Mouse (Mus musculus): ENCODE measurements at regions not wholly inside any gene's neighbourhood (a gene's known extent, or its start where the extent isn't known, plus 50 kb on each side); places are given as distances from the start of the nearest gene placed in this dataset.

DNA sequence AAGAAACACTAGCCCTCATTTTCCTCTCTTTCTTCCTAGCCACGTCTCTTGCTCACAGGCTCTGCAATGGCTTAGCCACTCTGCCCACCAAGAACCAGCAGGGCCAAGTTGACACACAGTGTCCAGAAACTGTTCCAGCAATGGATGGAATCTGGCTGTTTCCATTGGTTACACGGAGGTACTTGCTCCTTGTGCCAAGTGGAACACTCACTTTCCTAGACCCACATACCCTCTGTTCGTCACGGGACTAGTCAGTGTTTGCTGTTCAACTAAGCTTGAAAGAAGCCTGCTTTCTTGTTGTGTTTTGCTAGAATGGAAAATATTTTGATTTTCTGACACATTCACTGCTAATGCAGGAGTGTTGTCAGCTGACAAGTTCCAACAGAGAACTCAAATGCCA, 575.7 kb upstream of the Gulo start:
- Histone ChIP-seq H3K4me2 (no peak overlapping the region), H3K27me3 (replicated peaks) (no peaks in the 10 kb centered on the region), H3K4me1 (replicated peaks) (no peaks in the 10 kb centered on the region), H3K9me3 (replicated peaks) (no peaks in the 10 kb centered on the region), H3K4me3 (no peak overlapping the region), H3K9ac (no peak overlapping the region), H3K36me3 (no peaks in the 10 kb centered on the region), H3K27ac (ENCODE audit: poor library complexity, severe bottlenecking) (no peak overlapping the region)
- 76% methylated on average over 4 of the region's 4 CpGs for WGBS
- no peak for ATAC-seq (ENCODE audit: insufficient number of reproducible peaks, low FRiP score)

- 61% methylated on average over 6 of the region's 6 CpGs for WGBS
Observed at GRCm38 (mm10) chr14:66579904-66580492, 571.0 kb upstream of the Gulo start.

GRCm38 (mm10) chr14:66566600-66566999, 557.6 kb upstream of the Gulo start:
- 78% methylated on average over 10 of the region's 10 CpGs for WGBS
- H3K27me3 ChIP-seq (replicated peaks), result no peaks in the 10 kb centered on the region; the same call in 1 of the 2 replicates
- H3K9me3 ChIP-seq (replicated peaks), result no peaks in the 10 kb centered on the region
- H3K4me1 ChIP-seq (replicated peaks), result no peaks in the 10 kb centered on the region
- no peak overlapping the region for H3K27ac ChIP-seq (ENCODE audit: poor library complexity, severe bottlenecking)
- H3K9ac ChIP-seq, result no peak overlapping the region
- no peak overlapping the region for H3K4me3 ChIP-seq
- no peak overlapping the region for H3K4me2 ChIP-seq
- no peaks in the 10 kb centered on the region for H3K36me3 ChIP-seq
- no peak for ATAC-seq (ENCODE audit: insufficient number of reproducible peaks, low FRiP score)

More at GRCm38 (mm10) chr14:66579904-66580492, 571.0 kb upstream of the Gulo start:
- Histone ChIP-seq H3K9ac (no peak overlapping the region), H3K4me3 (no peak overlapping the region), H3K27ac (ENCODE audit: poor library complexity, severe bottlenecking) (no peak overlapping the region), H3K27me3 (replicated peaks) (no peaks in the 10 kb centered on the region), H3K9me3 (replicated peaks) (peaks cover 6% of the 10 kb centered on the region; the same call in 1 of the 2 replicates), H3K36me3 (no peaks in the 10 kb centered on the region), H3K4me2 (no peak overlapping the region), H3K4me1 (replicated peaks) (peaks cover 9% of the 10 kb centered on the region)
- no peak for ATAC-seq (ENCODE audit: insufficient number of reproducible peaks, low FRiP score)

GRCm38 (mm10) chr14:66562744-66563143, 553.7 kb upstream of the Gulo start:
- Histone ChIP-seq H3K9ac (no peak overlapping the region), H3K27me3 (replicated peaks) (no peaks in the 10 kb centered on the region; the same call in 1 of the 2 replicates), H3K36me3 (no peaks in the 10 kb centered on the region), H3K4me1 (replicated peaks) (no peaks in the 10 kb centered on the region), H3K27ac (ENCODE audit: poor library complexity, severe bottlenecking) (no peak overlapping the region), H3K9me3 (replicated peaks) (no peaks in the 10 kb centered on the region), H3K4me2 (no peak overlapping the region), H3K4me3 (no peak overlapping the region)
- WGBS, result 57% methylated on average over 4 of the region's 4 CpGs
- ATAC-seq (ENCODE audit: insufficient number of reproducible peaks, low FRiP score), result no peak

- Histone ChIP-seq H3K36me3 (no peaks in the 10 kb centered on the region), H3K27ac (ENCODE audit: poor library complexity, severe bottlenecking) (no peak overlapping the region), H3K9me3 (replicated peaks) (no peaks in the 10 kb centered on the region), H3K4me2 (no peak overlapping the region), H3K4me3 (no peak overlapping the region), H3K27me3 (replicated peaks) (no peaks in the 10 kb centered on the region; the same call in 1 of the 2 replicates), H3K9ac (no peak overlapping the region), H3K4me1 (replicated peaks) (no peaks in the 10 kb centered on the region)
- WGBS, result 79% methylated on average over 3 of the region's 3 CpGs
- ATAC-seq (ENCODE audit: insufficient number of reproducible peaks, low FRiP score), result no peak
Observed at GRCm38 (mm10) chr14:66561715-66562114, 552.7 kb upstream of the Gulo start.

DNA sequence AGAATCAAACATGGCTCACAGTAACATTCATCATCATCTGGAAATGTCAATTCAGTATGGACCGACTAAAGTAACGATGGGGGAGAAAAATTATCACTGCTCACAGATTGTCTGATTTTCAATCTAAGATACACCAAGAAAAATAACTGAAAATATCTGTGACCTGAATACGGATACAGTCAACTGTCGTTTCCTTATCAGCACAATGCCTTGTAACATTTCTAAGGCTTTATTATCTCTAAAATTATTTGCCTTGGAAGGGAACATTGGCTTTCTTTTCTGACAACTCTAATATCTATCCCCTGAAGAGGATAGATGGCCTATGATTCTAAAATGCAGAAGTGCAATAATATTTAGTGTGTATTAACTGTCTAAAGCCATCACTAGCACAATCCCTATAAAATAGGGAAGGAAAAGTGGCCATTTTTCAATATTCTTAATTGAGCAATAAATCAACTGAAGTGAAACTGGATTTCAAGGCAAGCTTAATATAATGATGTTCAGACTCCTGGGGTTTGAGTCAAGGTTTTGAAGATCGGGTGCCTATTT, 552.1 kb upstream of the Gulo start:
- Histone ChIP-seq H3K9me3 (replicated peaks) (no peaks in the 10 kb centered on the region), H3K27ac (ENCODE audit: poor library complexity, severe bottlenecking) (no peak overlapping the region), H3K4me3 (no peak overlapping the region), H3K4me1 (replicated peaks) (no peaks in the 10 kb centered on the region), H3K9ac (no peak overlapping the region), H3K27me3 (replicated peaks) (no peaks in the 10 kb centered on the region; the same call in 1 of the 2 replicates), H3K4me2 (no peak overlapping the region), H3K36me3 (no peaks in the 10 kb centered on the region)
- whole genome bisulfite sequencing, result 66% methylated on average over 5 of the region's 5 CpGs
- ATAC-seq (ENCODE audit: insufficient number of reproducible peaks, low FRiP score), result no peak

GRCm38 (mm10) chr14:66558393-66558792, 549.4 kb upstream of the Gulo start:
- H3K27me3 ChIP-seq (replicated peaks), result no peaks in the 10 kb centered on the region
- no peaks in the 10 kb centered on the region for H3K4me1 ChIP-seq (replicated peaks)
- ATAC-seq (ENCODE audit: insufficient number of reproducible peaks, low FRiP score), result no peak
- no peak overlapping the region for H3K9ac ChIP-seq
- 87% methylated on average over 5 of the region's 5 CpGs for WGBS
- H3K36me3 ChIP-seq, result no peaks in the 10 kb centered on the region
- no peak overlapping the region for H3K4me2 ChIP-seq
- no peak overlapping the region for H3K27ac ChIP-seq (ENCODE audit: poor library complexity, severe bottlenecking)
- H3K9me3 ChIP-seq (replicated peaks), result no peaks in the 10 kb centered on the region
- no peak overlapping the region for H3K4me3 ChIP-seq

- Histone ChIP-seq H3K4me3 (no peak overlapping the region), H3K27me3 (replicated peaks) (no peaks in the 10 kb centered on the region), H3K4me1 (replicated peaks) (no peaks in the 10 kb centered on the region), H3K9me3 (replicated peaks) (no peaks in the 10 kb centered on the region), H3K9ac (no peak overlapping the region), H3K36me3 (no peaks in the 10 kb centered on the region), H3K27ac (ENCODE audit: poor library complexity, severe bottlenecking) (no peak overlapping the region), H3K4me2 (no peak overlapping the region)
- 65% methylated on average over 8 of the region's 8 CpGs for WGBS
- no peak for ATAC-seq (ENCODE audit: insufficient number of reproducible peaks, low FRiP score)
Observed at GRCm38 (mm10) chr14:66557631-66558030, 548.6 kb upstream of the Gulo start.

- no peak overlapping the region for H3K4me3 ChIP-seq
- H3K36me3 ChIP-seq, result no peaks in the 10 kb centered on the region
- no peaks in the 10 kb centered on the region for H3K9me3 ChIP-seq (replicated peaks)
- H3K27me3 ChIP-seq (replicated peaks), result no peaks in the 10 kb centered on the region
- ATAC-seq (ENCODE audit: insufficient number of reproducible peaks, low FRiP score), result no peak
- no peak overlapping the region for H3K4me2 ChIP-seq
- H3K9ac ChIP-seq, result no peak overlapping the region
- H3K27ac ChIP-seq (ENCODE audit: poor library complexity, severe bottlenecking), result no peak overlapping the region
- 85% methylated on average over 6 of the region's 6 CpGs for WGBS
- no peaks in the 10 kb centered on the region for H3K4me1 ChIP-seq (replicated peaks)
Observed at GRCm38 (mm10) chr14:66538498-66538897, 529.5 kb upstream of the Gulo start.

DNA sequence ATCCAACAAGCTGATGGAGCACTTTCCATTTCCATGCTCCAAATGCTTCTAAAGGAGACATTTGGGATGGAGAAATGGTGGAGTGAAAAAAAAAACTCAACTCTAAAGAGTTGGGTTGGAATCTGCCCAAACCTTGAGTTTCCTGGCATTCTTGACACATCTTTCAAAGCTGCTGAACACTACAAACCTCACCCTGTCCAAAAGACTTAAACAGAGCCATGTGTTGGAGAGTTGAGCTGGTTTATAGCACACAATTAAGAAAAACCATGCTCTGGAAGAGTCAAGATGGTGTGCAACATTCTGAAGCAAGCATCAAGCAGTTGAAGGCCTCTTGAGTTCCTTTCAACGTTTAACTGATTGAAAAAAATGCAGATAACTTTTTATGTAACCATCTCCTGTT, 525.7 kb upstream of the Gulo start:
- H3K27me3 ChIP-seq (replicated peaks), result no peaks in the 10 kb centered on the region
- no peaks in the 10 kb centered on the region for H3K36me3 ChIP-seq
- 37% methylated on average over 1 of the region's 1 CpGs for WGBS
- no peaks in the 10 kb centered on the region for H3K4me1 ChIP-seq (replicated peaks)
- H3K4me3 ChIP-seq, result no peak overlapping the region
- H3K4me2 ChIP-seq, result no peak overlapping the region
- H3K27ac ChIP-seq (ENCODE audit: poor library complexity, severe bottlenecking), result no peak overlapping the region
- no peaks in the 10 kb centered on the region for H3K9me3 ChIP-seq (replicated peaks)
- ATAC-seq (ENCODE audit: insufficient number of reproducible peaks, low FRiP score), result no peak
- H3K9ac ChIP-seq, result no peak overlapping the region

GRCm38 (mm10) chr14:66528135-66528534, 519.1 kb upstream of the Gulo start:
- no peak for ATAC-seq (ENCODE audit: insufficient number of reproducible peaks, low FRiP score)
- Histone ChIP-seq H3K27me3 (replicated peaks) (no peaks in the 10 kb centered on the region), H3K9ac (no peak overlapping the region), H3K4me2 (no peak overlapping the region), H3K9me3 (replicated peaks) (no peaks in the 10 kb centered on the region), H3K4me3 (no peak overlapping the region), H3K4me1 (replicated peaks) (no peaks in the 10 kb centered on the region), H3K27ac (ENCODE audit: poor library complexity, severe bottlenecking) (no peak overlapping the region), H3K36me3 (no peaks in the 10 kb centered on the region)
- WGBS, result 17% methylated on average over 5 of the region's 5 CpGs

- ATAC-seq (ENCODE audit: insufficient number of reproducible peaks, low FRiP score), result no peak
- 64% methylated on average over 6 of the region's 6 CpGs for WGBS
- Histone ChIP-seq H3K27me3 (replicated peaks) (no peaks in the 10 kb centered on the region), H3K36me3 (no peaks in the 10 kb centered on the region), H3K4me1 (replicated peaks) (no peaks in the 10 kb centered on the region), H3K4me3 (no peak overlapping the region), H3K4me2 (no peak overlapping the region), H3K9ac (no peak overlapping the region), H3K27ac (ENCODE audit: poor library complexity, severe bottlenecking) (no peak overlapping the region), H3K9me3 (replicated peaks) (no peaks in the 10 kb centered on the region)
Observed at GRCm38 (mm10) chr14:66527061-66527460, 518.1 kb upstream of the Gulo start.

Measured in heart, embryonic 12.5 days (tissue).